28 mouse cellular contexts compared by ENCODE assay signal in the genomic region with DNA sequence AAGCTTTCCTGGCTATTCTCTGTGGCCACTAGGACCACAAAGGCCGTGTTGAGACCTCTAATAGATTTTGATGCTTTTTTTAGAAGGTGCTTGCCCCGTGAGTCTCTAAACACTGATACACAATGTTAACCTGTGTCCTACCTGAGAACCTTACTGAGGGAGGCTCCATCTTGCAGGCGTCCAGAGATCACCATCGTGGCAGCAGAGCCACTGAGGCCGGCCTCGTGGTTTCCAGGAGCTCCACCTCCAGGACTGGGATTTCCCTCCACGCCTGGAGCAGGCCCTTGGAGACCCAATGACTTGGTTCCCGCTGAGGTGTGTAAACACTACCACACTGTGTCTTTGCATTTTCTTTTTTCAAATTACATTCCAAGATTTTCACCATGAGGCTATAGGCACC.
"Had no signal": no experiment of that assay in that cellular context is flagged by ENCODE, and none has a peak within 500 bp of the region (broad histone marks: within the 10 kb centered on the region; RNA-seq: fewer than 3 reads in every experiment).

No protein-coding gene starts in this region.

- H3K4me3 ChIP-seq: left cerebral cortex, adult 2 months; limb, embryonic 10.5 days; limb, embryonic 12.5 days; limb, embryonic 13.5 days; limb, embryonic 15.5 days; liver, embryonic 12.5 days; liver, embryonic 13.5 days; liver, embryonic 15.5 days; lung, embryonic 15.5 days; megakaryocyte, embryonic 14.5 days; midbrain, embryonic 10.5 days; midbrain, embryonic 12.5 days; midbrain, embryonic 13.5 days; midbrain, embryonic 15.5 days; myocyte had no signal

- H3K27ac ChIP-seq: left cerebral cortex, adult 2 months; limb, embryonic 10.5 days; limb, embryonic 12.5 days; limb, embryonic 13.5 days; limb, embryonic 15.5 days; liver, embryonic 12.5 days; liver, embryonic 13.5 days; liver, embryonic 14.5 days; liver, embryonic 15.5 days; lung, embryonic 15.5 days; macrophage; midbrain, embryonic 10.5 days; midbrain, embryonic 12.5 days; midbrain, embryonic 13.5 days; midbrain, embryonic 15.5 days had no signal

- DNase-seq: left cerebral cortex, postnatal 4 days; liver; liver, embryonic 13.5 days; liver, postnatal 0 days; lung, adult 18-20 months; lung, adult 2 months; lung, embryonic 14.5 days; lung, postnatal 10 days; lung, postnatal 14 days; lung, postnatal 36 days; lung, postnatal 4 days; midbrain, embryonic 14.5 days had no signal

- H3K36me3 ChIP-seq: liver, embryonic 15.5 days; midbrain, embryonic 12.5 days; midbrain, embryonic 13.5 days; midbrain, embryonic 15.5 days had no signal

- H3K9ac ChIP-seq: limb, embryonic 12.5 days; limb, embryonic 13.5 days; limb, embryonic 15.5 days; liver, embryonic 12.5 days; liver, embryonic 13.5 days; liver, embryonic 14.5 days; liver, embryonic 15.5 days; liver, postnatal 0 days; lung, embryonic 14.5 days; lung, embryonic 15.5 days; midbrain, embryonic 12.5 days; midbrain, embryonic 13.5 days; midbrain, embryonic 15.5 days had no signal

- H3K27me3 ChIP-seq: limb, embryonic 12.5 days; limb, embryonic 13.5 days; limb, embryonic 15.5 days; liver, embryonic 12.5 days; liver, embryonic 13.5 days; liver, embryonic 15.5 days; lung, embryonic 15.5 days; midbrain, embryonic 12.5 days; midbrain, embryonic 13.5 days; midbrain, embryonic 15.5 days had no signal

- H3K4me1 ChIP-seq: limb, embryonic 10.5 days; limb, embryonic 12.5 days; limb, embryonic 13.5 days; limb, embryonic 15.5 days; lung, embryonic 15.5 days; midbrain, embryonic 10.5 days; midbrain, embryonic 12.5 days; midbrain, embryonic 15.5 days had no signal
